Mouse (Mus musculus) midbrain, embryonic 10.5 days (tissue): ENCODE results near the gene Avil. TPM values are rescaled to one million over a fixed set of nuclear protein-coding genes. Genes with fewer than 3 reads are reported as not detected.

Experiments used
- DNase-seq: peaks from one replicate; pipeline ENCODE4 v3.0.0-alpha.2; 2017; ENCODE audit warnings: low spot score
- H3K27ac ChIP-seq: fragments of 300-500 bp; sonication (generic); replicated peaks from 2 replicates; pipeline ENCODE4 v1.5.1; 2016; ENCODE audit warnings: mild to moderate bottlenecking
- H3K27me3 ChIP-seq: fragments of 300-500 bp; sonication (generic); 2 replicates; pipeline ENCODE4 v1.6.1; 2016; ENCODE audit warnings: low read depth, mild to moderate bottlenecking; ENCODE audit not compliant: poor library complexity, severe bottlenecking
- H3K36me3 ChIP-seq: fragments of 300-500 bp; sonication (generic); 2 replicates; pipeline ENCODE4 v1.6.1; 2016; ENCODE audit warnings: mild to moderate bottlenecking, moderate library complexity
- H3K4me1 ChIP-seq: fragments of 300-500 bp; sonication (generic); 2 replicates; pipeline ENCODE4 v1.6.1; 2016
- H3K4me3 ChIP-seq: fragments of 300-500 bp; sonication (generic); 2 replicates; pipeline ENCODE4 v1.5.1; 2016; ENCODE audit warnings: mild to moderate bottlenecking, moderate library complexity
- H3K9me3 ChIP-seq: fragments of 300-500 bp; sonication (generic); replicated peaks from 2 replicates; pipeline ENCODE4 v1.6.1; 2016; ENCODE audit warnings: mild to moderate bottlenecking
- WGBS: fragments of 180-500 bp; shearing (Covaris S2); methylation state at CpG from one replicate; pipeline ENCODE4 v1.1.7; 2016; 5-methylcytosine and 5-hydroxymethylcytosine counted together
- polyA plus RNA-seq: library from polyadenylated mRNA; unstranded; fragments of >200 nt; fragmentation: Nextera tagmentation; extraction: Ambion mirVana; gene quantifications from 2 replicates; pipeline ENCODE4 v1.2.1, GENCODE M21; 2016

Gene Avil
- polyA plus RNA-seq, 1 experiment from 2014 or later: 0.36 TPM

- DNase-seq: no peak
- no peaks in the 10 kb centered on the region for H3K36me3 ChIP-seq
- peaks cover 33% of the 10 kb centered on the region for H3K27me3 ChIP-seq
- H3K4me3 ChIP-seq: no peak overlapping the region
- H3K9me3 ChIP-seq: no peaks in the 10 kb centered on the region
- peak overlapping the region; percentile 87 for H3K27ac ChIP-seq
- H3K4me1 ChIP-seq: peaks cover 52% of the 10 kb centered on the region
- 30% methylated on average over 7 of the region's 7 CpGs for WGBS
Measured at GRCm38 (mm10) chr10:126972988-126973387, 27.5 kb upstream of the Avil start.

GRCm38 (mm10) chr10:126975706-126976105 lies 24.8 kb upstream of the Avil start:
- Histone ChIP-seq H3K9me3 (no peaks in the 10 kb centered on the region), H3K27ac (no peak overlapping the region), H3K27me3 (peaks cover 33% of the 10 kb centered on the region), H3K4me3 (no peak overlapping the region), H3K4me1 (peaks cover 58% of the 10 kb centered on the region), H3K36me3 (no peaks in the 10 kb centered on the region)
- no peak for DNase-seq
- WGBS: 87% methylated on average over 6 of the region's 6 CpGs

GRCm38 (mm10) chr10:126977076-126977475 lies 23.4 kb upstream of the Avil start:
- WGBS: 28% methylated on average over 4 of the region's 4 CpGs
- no peak overlapping the region for H3K27ac ChIP-seq
- no peak overlapping the region for H3K4me3 ChIP-seq
- no peak for DNase-seq
- H3K4me1 ChIP-seq: peaks cover 58% of the 10 kb centered on the region
- no peaks in the 10 kb centered on the region for H3K9me3 ChIP-seq
- H3K36me3 ChIP-seq: no peaks in the 10 kb centered on the region
- peaks cover 33% of the 10 kb centered on the region for H3K27me3 ChIP-seq

- Histone ChIP-seq H3K36me3 (no peaks in the 10 kb centered on the region; the same call in 1 of the 2 replicates), H3K27me3 (peaks cover 21% of the 10 kb centered on the region), H3K27ac (peak within 1 kb of the TSS; percentile 98), H3K4me1 (peaks cover 58% of the 10 kb centered on the region), H3K4me3 (peak within 1 kb of the TSS; percentile 99), H3K9me3 (no peaks in the 10 kb centered on the region)
- WGBS: under 1% methylated on average over 53 of the region's 56 CpGs
- DNase-seq: peak; percentile 100
Measured at GRCm38 (mm10) chr10:126978277-126978994, 22.1 kb upstream of the Avil start, which contains the start of gene Ctdsp2. Gene Ctdsp2 (plus strand): TSS chr10:126978717.

- whole genome bisulfite sequencing: under 1% methylated on average over 54 of the region's 62 CpGs
- peaks cover 17% of the 10 kb centered on the region for H3K27me3 ChIP-seq
- peak overlapping the region; percentile 98 for H3K27ac ChIP-seq
- peak overlapping the region; percentile 99 for H3K4me3 ChIP-seq
- peaks cover 64% of the 10 kb centered on the region for H3K4me1 ChIP-seq
- H3K9me3 ChIP-seq: no peaks in the 10 kb centered on the region
- no peaks in the 10 kb centered on the region; the same call in none of the 2 replicates for H3K36me3 ChIP-seq
- peak; percentile 61 for DNase-seq
Measured at GRCm38 (mm10) chr10:126979121-126979635, 21.3 kb upstream of the Avil start.

- 0% methylated on average over 57 of the region's 57 CpGs for WGBS
- Histone ChIP-seq H3K27me3 (peaks cover 17% of the 10 kb centered on the region), H3K4me3 (peak overlapping the region; percentile 99), H3K4me1 (peaks cover 69% of the 10 kb centered on the region), H3K9me3 (no peaks in the 10 kb centered on the region), H3K27ac (peak overlapping the region; percentile 98), H3K36me3 (no peaks in the 10 kb centered on the region; the same call in none of the 2 replicates)
- peak; percentile 68 for DNase-seq
Measured at GRCm38 (mm10) chr10:126979636-126980151, 20.8 kb upstream of the Avil start.

GRCm38 (mm10) chr10:126980221-126980932 lies 20.1 kb upstream of the Avil start:
- H3K27me3 ChIP-seq: peaks cover 13% of the 10 kb centered on the region
- DNase-seq: peak; percentile 63
- peak overlapping the region; percentile 99 for H3K4me3 ChIP-seq
- WGBS: under 1% methylated on average over 16 of the region's 16 CpGs
- no peaks in the 10 kb centered on the region for H3K9me3 ChIP-seq
- peak overlapping the region; percentile 98 for H3K27ac ChIP-seq
- peaks cover 75% of the 10 kb centered on the region for H3K4me1 ChIP-seq
- no peaks in the 10 kb centered on the region; the same call in none of the 2 replicates for H3K36me3 ChIP-seq

- Histone ChIP-seq H3K4me1 (peaks cover 76% of the 10 kb centered on the region), H3K36me3 (no peaks in the 10 kb centered on the region; the same call in none of the 2 replicates), H3K27me3 (peaks cover 7% of the 10 kb centered on the region), H3K27ac (peak overlapping the region; percentile 98), H3K4me3 (peak overlapping the region; percentile 99), H3K9me3 (no peaks in the 10 kb centered on the region)
- DNase-seq: peak; percentile 39
- 4% methylated on average over 11 of the region's 11 CpGs for WGBS
Measured at GRCm38 (mm10) chr10:126980933-126981530, 19.5 kb upstream of the Avil start.

- H3K4me3 ChIP-seq: peak overlapping the region; percentile 99
- 66% methylated on average over 3 of the region's 3 CpGs for WGBS
- H3K4me1 ChIP-seq: peaks cover 79% of the 10 kb centered on the region
- no peak overlapping the region for H3K27ac ChIP-seq
- H3K27me3 ChIP-seq: no peaks in the 10 kb centered on the region; the same call in 1 of the 2 replicates
- no peak for DNase-seq
- peaks cover 4% of the 10 kb centered on the region for H3K36me3 ChIP-seq
- no peaks in the 10 kb centered on the region for H3K9me3 ChIP-seq
Measured at GRCm38 (mm10) chr10:126981746-126982145, 18.8 kb upstream of the Avil start.

- H3K27me3 ChIP-seq: no peaks in the 10 kb centered on the region
- H3K4me3 ChIP-seq: no peak overlapping the region
- no peak for DNase-seq
- peaks cover 79% of the 10 kb centered on the region for H3K4me1 ChIP-seq
- H3K36me3 ChIP-seq: peaks cover 8% of the 10 kb centered on the region
- H3K27ac ChIP-seq: no peak overlapping the region
- H3K9me3 ChIP-seq: no peaks in the 10 kb centered on the region
- 70% methylated on average over 14 of the region's 14 CpGs for WGBS
Measured at GRCm38 (mm10) chr10:126983193-126983725, 17.2 kb upstream of the Avil start.

GRCm38 (mm10) chr10:126984189-126985004 lies 16.1 kb upstream of the Avil start:
- peaks cover 9% of the 10 kb centered on the region for H3K36me3 ChIP-seq
- WGBS: 61% methylated on average over 5 of the region's 5 CpGs
- H3K27me3 ChIP-seq: no peaks in the 10 kb centered on the region
- DNase-seq: no peak
- H3K4me3 ChIP-seq: no peak overlapping the region; the same call in 1 of the 2 replicates
- H3K9me3 ChIP-seq: no peaks in the 10 kb centered on the region
- peak overlapping the region; percentile 50 for H3K27ac ChIP-seq
- H3K4me1 ChIP-seq: peaks cover 86% of the 10 kb centered on the region
